Mouse (Mus musculus) MEL (cell line): ENCODE results near the gene Tmprss7.

Source experiments
- CHD2 ChIP-seq: IDR thresholded peaks from 2 replicates; pipeline ENCODE4 v1.6.1; 2011; ENCODE audit warnings: low read length, improper control_type of control experiment
- CTCF ChIP-seq, 3 experiments: IDR thresholded peaks in 2 of 3; conservative IDR thresholded peaks in 1 of 3; 2 replicates each; pipeline ENCODE4 v1.5.1; 2011 to 2012; ENCODE audit warnings: low read length in 3 of 3, low read depth in 2 of 3, mild to moderate bottlenecking in 2 of 3, improper control_type of control experiment in 1 of 3, inconsistent platforms in 1 of 3, mixed read lengths in 1 of 3, moderate library complexity in 1 of 3; ENCODE audit not compliant: control insufficient read depth in 1 of 3, insufficient read depth in 1 of 3, poor library complexity in 1 of 3, severe bottlenecking in 1 of 3
- POLR2A ChIP-seq, 2 experiments: IDR thresholded peaks; 2 replicates each; pipeline ENCODE4 v1.6.1; 2011 to 2012; ENCODE audit warnings: low read length in 2 of 2, mild to moderate bottlenecking in 2 of 2, control low read depth in 1 of 2, improper control_type of control experiment in 1 of 2, low read depth in 1 of 2, moderate library complexity in 1 of 2; ENCODE audit not compliant: control insufficient read depth in 1 of 2, insufficient read depth in 1 of 2, poor library complexity in 1 of 2
- RAD21 ChIP-seq: IDR thresholded peaks from 2 replicates; pipeline ENCODE4 v1.6.1; 2011; ENCODE audit warnings: mild to moderate bottlenecking, low read depth, low read length, improper control_type of control experiment

GRCm38 (mm10) chr16:45666136-45666535 is 27.3 kb downstream of the Tmprss7 start:
- no peak for TF ChIP-seq CHD2
- no peak for TF ChIP-seq RAD21
- no peak for TF ChIP-seq POLR2A (IDR thresholded peaks at IDR 0.05; ENCODE audit: control insufficient read depth in 1 of 2, insufficient read depth in 1 of 2, low read depth in 1 of 2, low read length in 2 of 2, poor library complexity in 1 of 2)
- no peak for TF ChIP-seq CTCF (IDR thresholded peaks at IDR 0.05 in 2 of 3, conservative IDR thresholded peaks at IDR 0.05 in 1 of 3; ENCODE audit: control insufficient read depth in 1 of 3, insufficient read depth in 1 of 3, low read depth in 2 of 3, low read length in 3 of 3, poor library complexity in 1 of 3, severe bottlenecking in 1 of 3)
